Mouse (Mus musculus) C2C12 (cell line): Measurements from ENCODE around the gene Pdpn.

Experiments used
- CEBPB ChIP-seq: IDR thresholded peaks from one replicate; pipeline ENCODE4 v1.6.1; 2011; ENCODE audit warnings: low read depth, mild to moderate bottlenecking, control low read depth, moderate library complexity
- CTCF ChIP-seq: IDR thresholded peaks from one replicate; pipeline ENCODE4 v1.5.1; 2011; ENCODE audit not compliant: control insufficient read depth, insufficient read depth, insufficient read length
- FOSL1 ChIP-seq: IDR thresholded peaks from one replicate; pipeline ENCODE4 v1.8.0; 2011; ENCODE audit warnings: mild to moderate bottlenecking, low read length; ENCODE audit not compliant: poor library complexity, insufficient read depth, severe bottlenecking
- MAX ChIP-seq: IDR thresholded peaks from one replicate; pipeline ENCODE4 v1.6.1; 2011; ENCODE audit warnings: mild to moderate bottlenecking, control low read depth
- MYOD1 ChIP-seq: IDR thresholded peaks from one replicate; pipeline ENCODE4 v1.6.1; 2011; ENCODE audit warnings: low read depth; ENCODE audit not compliant: control insufficient read depth, insufficient read length
- MYOG ChIP-seq: IDR thresholded peaks from one replicate; pipeline ENCODE4 v1.6.1; 2011; ENCODE audit not compliant: control insufficient read depth, insufficient read length; ENCODE audit errors: extremely low read depth
- USF1 ChIP-seq: IDR thresholded peaks from one replicate; pipeline ENCODE4 v1.6.1; 2011; ENCODE audit warnings: low read depth, mild to moderate bottlenecking, control low read depth, moderate library complexity

- TF ChIP-seq FOSL1 (no peak), CEBPB (no peak), CTCF (no peak), MYOD1 (no peak), MAX (no peak), MYOG (no peak), USF1 (no peak)
These were observed 3.2 kb downstream of the Pdpn start for GRCm38 (mm10) chr4:143296153-143296552.
